Mouse (Mus musculus) liver, postnatal 0 days (tissue): ENCODE measurements around the gene Slc26a6.

ENCODE experiments used
- CTCF ChIP-seq: sonication (generic); IDR thresholded peaks from 2 replicates; pipeline ENCODE4 v1.5.1; 2016; ENCODE audit warnings: antibody characterized with exemption, low read depth
- EP300 ChIP-seq: IDR thresholded peaks from 2 replicates; pipeline ENCODE4 v1.6.1; 2016; ENCODE audit warnings: antibody characterized with exemption, low read depth, mild to moderate bottlenecking

DNA sequence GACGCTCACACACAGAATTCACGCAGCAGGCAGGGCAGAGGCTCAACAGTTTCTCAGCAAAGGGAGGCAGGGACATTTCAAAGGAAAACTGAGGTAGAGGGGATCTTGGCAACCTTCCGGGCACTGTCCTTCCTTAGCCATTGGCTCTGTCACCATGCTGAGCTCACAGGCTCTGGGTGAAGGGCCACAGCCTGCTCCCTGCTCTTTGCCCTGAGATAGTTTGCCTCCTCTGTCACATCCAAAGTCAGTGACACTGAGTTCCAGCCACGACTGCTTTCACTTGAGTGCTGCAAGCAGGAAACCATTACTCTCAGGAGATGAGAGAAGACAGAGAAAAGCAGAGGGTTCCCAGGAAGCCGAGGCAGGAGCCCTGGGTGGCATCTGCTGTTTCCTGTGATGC is 33.0 kb upstream of the Slc26a6 start:
- TF ChIP-seq CTCF (no peak), EP300 (no peak)
